Mouse (Mus musculus) stomach, postnatal 0 days (tissue): ENCODE measurements around the gene Agmo. TPM values are rescaled to one million over a fixed set of nuclear protein-coding genes. Genes with fewer than 3 reads are reported as not detected.

Experiments used
- ATAC-seq: fragments of 200-750 bp; cut with Nextera tagmentation; 2 replicates; pipeline ENCODE4 v1.8.0; 2017; ENCODE audit not compliant: low FRiP score, low TSS enrichment
- DNase-seq: peaks from one replicate; pipeline ENCODE4 v3.0.0-alpha.2; 2016; ENCODE audit warnings: low spot score
- H3K27ac ChIP-seq: fragments of 300-500 bp; sonication (generic); replicated peaks from 2 replicates; pipeline ENCODE4 v1.5.1; 2014; ENCODE audit warnings: mild to moderate bottlenecking, control low read depth
- H3K27me3 ChIP-seq: fragments of 300-500 bp; sonication (generic); 2 replicates; pipeline ENCODE4 v1.6.1; 2014; ENCODE audit warnings: low read length; ENCODE audit not compliant: control insufficient read depth, insufficient read depth
- H3K36me3 ChIP-seq: fragments of 300-500 bp; sonication (generic); 2 replicates; pipeline ENCODE4 v1.6.1; 2014; ENCODE audit warnings: low read length, mixed read lengths; ENCODE audit not compliant: control insufficient read depth, insufficient read depth
- H3K4me1 ChIP-seq: fragments of 300-500 bp; sonication (generic); replicated peaks from 2 replicates; pipeline ENCODE4 v1.6.1; 2014; ENCODE audit warnings: antibody characterized with exemption; ENCODE audit not compliant: control insufficient read depth, insufficient read depth
- H3K4me2 ChIP-seq: fragments of 300-500 bp; sonication (generic); replicated peaks from 2 replicates; pipeline ENCODE4 v1.6.1; 2014; ENCODE audit warnings: low read depth, mild to moderate bottlenecking, control low read depth, moderate library complexity
- H3K4me3 ChIP-seq: fragments of 300-500 bp; sonication (generic); 2 replicates; pipeline ENCODE4 v1.5.1; 2014; ENCODE audit warnings: low read depth, low read length, control low read depth
- H3K9ac ChIP-seq: fragments of 300-500 bp; sonication (generic); 2 replicates; pipeline ENCODE4 v1.6.1; 2014; ENCODE audit warnings: mild to moderate bottlenecking, low read length, control low read depth, mixed read lengths
- H3K9me3 ChIP-seq: fragments of 300-500 bp; sonication (generic); 2 replicates; pipeline ENCODE4 v1.6.1; 2016; ENCODE audit warnings: low read length; ENCODE audit not compliant: control insufficient read depth
- CTCF ChIP-seq: IDR thresholded peaks from 2 replicates; pipeline ENCODE4 v1.5.1; 2016; ENCODE audit warnings: antibody characterized with exemption, low read depth, mild to moderate bottlenecking, moderate library complexity
- EP300 ChIP-seq: optimal IDR thresholded peaks from 2 replicates; pipeline ENCODE3; 2016; ENCODE audit warnings: antibody characterized with exemption
- WGBS: fragments of 180-500 bp; shearing (Covaris S2); extraction: QIAGEN DNeasy Blood & Tissue Kit; methylation state at CpG from one replicate; pipeline ENCODE4 v1.1.7; 2014; 5-methylcytosine and 5-hydroxymethylcytosine counted together
- polyA plus RNA-seq: library from polyadenylated mRNA; unstranded; fragments of >200 nt; fragmentation: Nextera tagmentation; extraction: Ambion mirVana; gene quantifications from 2 replicates; pipeline ENCODE4 v1.2.1, GENCODE M21; 2015

The Agmo gene
- polyA plus RNA-seq, 1 experiment from 2014 or later, result 6.9 TPM

DNA sequence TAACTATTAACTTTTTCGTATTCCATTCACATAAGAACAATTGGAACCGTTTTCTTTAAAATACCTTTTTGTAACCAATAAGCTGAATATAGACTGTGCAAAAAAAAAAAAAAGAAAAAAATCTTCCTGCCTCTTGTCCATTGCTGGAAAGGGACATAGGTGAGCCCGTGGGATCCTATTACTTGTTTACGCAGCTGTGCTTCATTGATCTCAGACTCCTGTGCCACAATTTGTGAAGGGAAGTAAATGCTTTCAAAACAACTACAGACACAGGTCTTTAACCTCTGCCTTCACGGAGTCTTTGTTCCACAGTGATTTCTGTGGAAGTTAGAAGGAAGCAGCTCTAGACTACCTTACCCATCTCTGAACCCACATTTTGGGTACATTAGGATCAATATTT, 104.3 kb downstream of the Agmo start:
- WGBS, result 54% methylated on average over 5 of the region's 5 CpGs
- H3K9ac ChIP-seq, result no peak overlapping the region

DNA sequence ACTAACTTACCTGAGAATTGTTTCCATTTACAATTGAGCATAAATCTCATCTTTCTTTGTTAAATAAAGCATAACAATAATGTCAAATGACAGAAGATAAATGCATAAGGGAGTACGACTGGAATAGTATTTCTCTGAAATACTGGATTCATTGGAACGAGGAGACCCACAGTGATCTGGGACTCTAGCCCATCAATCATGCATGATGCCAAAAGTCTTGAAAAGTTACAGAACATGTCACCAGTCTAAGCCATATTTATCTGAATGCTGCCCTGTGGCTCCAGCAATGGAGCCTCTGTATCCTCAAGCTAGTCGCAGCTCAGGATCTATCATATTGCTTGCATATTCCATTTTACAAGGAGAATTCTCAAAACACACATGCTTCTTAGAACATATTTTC, 150.9 kb downstream of the Agmo start:
- H3K4me3 ChIP-seq, result no peak overlapping the region
- no peak overlapping the region for H3K27ac ChIP-seq
- ATAC-seq, result no peak
- no peak for DNase-seq
- no peak overlapping the region for H3K9ac ChIP-seq
- H3K9me3 ChIP-seq, result no peaks in the 10 kb centered on the region
- no peak for TF ChIP-seq EP300
- H3K27me3 ChIP-seq, result no peaks in the 10 kb centered on the region
- WGBS, result 62% methylated on average over 3 of the region's 3 CpGs
- no peaks in the 10 kb centered on the region for H3K4me1 ChIP-seq
- H3K4me2 ChIP-seq, result no peak overlapping the region
- no peaks in the 10 kb centered on the region for H3K36me3 ChIP-seq

More for the DNA sequence above, 104.3 kb downstream of the Agmo start:
- H3K27ac ChIP-seq, result no peak overlapping the region
- DNase-seq, result no peak
- no peaks in the 10 kb centered on the region for H3K36me3 ChIP-seq
- no peaks in the 10 kb centered on the region for H3K27me3 ChIP-seq
- no peaks in the 10 kb centered on the region for H3K9me3 ChIP-seq
- H3K4me2 ChIP-seq, result no peak overlapping the region
- no peak overlapping the region for H3K4me3 ChIP-seq
- no peaks in the 10 kb centered on the region for H3K4me1 ChIP-seq
- ATAC-seq, result no peak
- TF ChIP-seq CTCF (no peak), EP300 (no peak)

DNA sequence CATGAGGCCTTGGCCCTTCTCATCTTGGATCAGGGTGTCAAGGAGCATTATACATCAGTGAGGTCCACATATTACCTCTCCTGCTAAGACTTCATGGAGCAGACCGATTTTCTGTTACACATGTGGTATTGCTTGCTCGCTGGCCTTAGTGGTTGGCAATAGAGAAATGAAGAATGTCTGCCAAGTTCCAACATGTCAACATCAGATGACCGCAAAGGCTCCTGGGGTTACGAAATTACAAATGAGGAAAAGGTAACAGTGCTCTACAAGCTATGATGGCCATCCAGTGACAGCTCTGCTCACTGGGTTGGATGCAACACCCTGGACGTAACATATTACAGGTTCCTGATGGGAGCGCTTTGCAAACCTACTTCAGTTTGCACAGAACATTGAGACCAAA, 161.1 kb downstream of the Agmo start:
- no peak overlapping the region for H3K4me2 ChIP-seq
- no peaks in the 10 kb centered on the region for H3K36me3 ChIP-seq
- no peak overlapping the region for H3K27ac ChIP-seq
- TF ChIP-seq CTCF, result no peak
- TF ChIP-seq EP300, result no peak
- H3K4me3 ChIP-seq, result no peak overlapping the region
- ATAC-seq, result no peak
- no peaks in the 10 kb centered on the region for H3K27me3 ChIP-seq
- WGBS, result 90% methylated on average over 6 of the region's 6 CpGs
- H3K9ac ChIP-seq, result no peak overlapping the region
- no peaks in the 10 kb centered on the region for H3K4me1 ChIP-seq
- no peak for DNase-seq
- H3K9me3 ChIP-seq, result no peaks in the 10 kb centered on the region

DNA sequence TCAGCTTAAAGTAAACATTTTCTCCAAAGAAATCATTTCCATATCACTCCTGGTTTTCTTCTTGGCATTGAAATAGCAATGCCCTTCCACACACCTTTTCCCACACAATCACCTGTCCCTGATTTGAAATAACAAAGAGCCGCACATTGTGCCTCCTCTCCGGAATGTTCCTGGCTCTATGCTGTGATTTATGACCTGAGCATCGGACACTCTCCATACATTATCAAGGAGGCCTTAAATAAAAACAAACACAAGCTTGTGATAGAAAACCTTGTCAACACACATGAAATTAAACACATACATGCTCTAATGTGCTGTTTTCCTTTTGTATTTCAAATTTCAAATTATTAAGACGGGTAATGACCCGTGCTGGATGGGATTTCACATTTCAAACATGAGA, 184.9 kb downstream of the Agmo start:
- H3K36me3 ChIP-seq, result no peaks in the 10 kb centered on the region
- no peak overlapping the region for H3K27ac ChIP-seq
- H3K4me1 ChIP-seq, result no peaks in the 10 kb centered on the region
- H3K9ac ChIP-seq, result no peak overlapping the region
- TF ChIP-seq CTCF, result no peak
- TF ChIP-seq EP300, result no peak
- H3K4me2 ChIP-seq, result no peak overlapping the region
- ATAC-seq (no peak), DNase-seq (no peak)
- H3K9me3 ChIP-seq, result no peaks in the 10 kb centered on the region
- 65% methylated on average over 5 of the region's 5 CpGs for WGBS
- H3K27me3 ChIP-seq, result no peaks in the 10 kb centered on the region
- H3K4me3 ChIP-seq, result no peak overlapping the region

DNA sequence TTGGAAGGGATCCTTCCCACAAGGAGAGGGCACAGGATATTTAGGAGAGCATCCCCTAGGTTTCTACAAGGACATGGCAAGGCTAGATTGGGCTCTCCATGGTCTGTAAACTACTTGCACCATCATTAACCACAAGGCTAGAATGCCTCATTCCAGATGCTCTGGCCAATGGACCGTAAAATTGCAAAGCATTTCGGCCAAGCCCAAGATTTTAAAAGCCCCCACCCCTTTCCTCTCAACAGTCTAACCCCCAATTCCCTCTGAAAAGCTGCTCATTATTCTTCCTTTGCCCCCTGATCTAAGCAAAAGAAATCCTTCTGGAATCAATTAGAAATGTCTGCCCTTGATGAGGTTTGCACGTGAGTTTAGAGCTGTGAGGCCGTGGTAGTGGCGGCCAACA, 185.3 kb downstream of the Agmo start:
- WGBS, result 83% methylated on average over 5 of the region's 5 CpGs
- Histone ChIP-seq H3K9ac (no peak overlapping the region), H3K27ac (no peak overlapping the region), H3K27me3 (no peaks in the 10 kb centered on the region), H3K4me2 (no peak overlapping the region), H3K4me1 (no peaks in the 10 kb centered on the region), H3K4me3 (no peak overlapping the region), H3K9me3 (no peaks in the 10 kb centered on the region), H3K36me3 (no peaks in the 10 kb centered on the region)
- ATAC-seq, result no peak
- no peak for DNase-seq
- TF ChIP-seq EP300, result no peak
- no peak for TF ChIP-seq CTCF

DNA sequence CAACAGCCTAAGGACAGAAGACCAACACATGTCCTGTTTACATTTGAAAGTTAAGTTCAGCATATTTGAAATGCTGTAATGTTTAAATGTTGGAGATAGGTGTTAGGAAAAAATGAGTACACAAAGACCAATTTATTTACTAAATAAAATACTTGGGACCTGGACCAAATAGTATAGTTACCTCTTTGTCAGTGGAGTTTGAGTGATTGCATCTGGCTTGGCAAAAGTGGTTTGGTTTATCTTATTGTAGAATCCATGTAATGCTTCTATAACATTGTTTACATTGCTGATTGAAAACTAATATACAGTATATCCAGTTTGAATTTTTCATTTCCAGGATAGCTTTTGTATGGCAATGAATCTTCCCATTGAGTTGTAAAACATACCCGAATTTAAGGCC, 193.0 kb downstream of the Agmo start:
- no peak overlapping the region for H3K27ac ChIP-seq
- DNase-seq (no peak), ATAC-seq (no peak)
- H3K9ac ChIP-seq, result no peak overlapping the region
- WGBS, result 41% methylated on average over 1 of the region's 1 CpGs
- H3K4me2 ChIP-seq, result no peak overlapping the region
- H3K4me3 ChIP-seq, result no peak overlapping the region
- no peaks in the 10 kb centered on the region for H3K4me1 ChIP-seq
- no peaks in the 10 kb centered on the region for H3K36me3 ChIP-seq
- no peaks in the 10 kb centered on the region for H3K27me3 ChIP-seq
- no peak for TF ChIP-seq CTCF
- TF ChIP-seq EP300, result no peak
- H3K9me3 ChIP-seq, result no peaks in the 10 kb centered on the region
